Mouse (Mus musculus) left cerebral cortex, postnatal 14 days (tissue): ENCODE measurements around the gene Ly6f. TPM values are rescaled to one million over a fixed set of nuclear protein-coding genes. Genes with fewer than 3 reads are reported as not detected.

Experiments
- DNase-seq, 2 experiments: peaks; one replicate each; pipeline ENCODE4 v3.0.0; 2021 to 2022; ENCODE audit warnings: low spot score in 2 of 2, mixed read lengths in 1 of 2
- intact Hi-C: fragments of 180-260 bp; cut with DNase I; formaldehyde crosslinking; loops from one replicate; pipeline ENCODE4 v1.15.1; 2025
- total RNA-seq, 2 experiments: library from RNA; stranded (reverse); gene quantifications; 2 replicates each; pipeline ENCODE4 v1.2.3; 2021

The Ly6f gene
- total RNA-seq, 2 experiments from 2014 or later: not detected

DNA sequence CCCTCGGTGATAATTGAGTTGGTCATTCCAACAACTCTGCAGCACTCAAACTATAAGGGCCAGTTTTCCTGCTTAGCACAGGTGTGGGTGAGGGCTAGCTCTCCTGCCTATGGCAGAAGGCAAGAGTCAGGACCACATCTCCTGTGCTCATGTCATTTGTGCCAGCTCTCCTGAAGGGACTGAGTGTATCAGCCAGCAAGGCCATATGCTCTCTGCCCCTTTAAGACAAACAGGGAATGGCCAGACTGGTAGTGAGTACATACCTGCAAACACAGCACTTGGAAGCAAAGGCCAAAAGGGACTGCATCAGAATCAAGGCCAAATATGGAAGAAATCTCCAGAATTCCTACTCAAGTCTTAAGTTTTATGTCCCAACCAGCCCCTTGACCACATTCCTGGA lies 41.7 kb downstream of the Ly6f start:
- intact Hi-C loops: no loop called here
- DNase-seq: no peak

GRCm38 (mm10) chr15:75314421-75314820 lies 46.2 kb downstream of the Ly6f start:
- no peak for DNase-seq
- intact Hi-C loops: no loop called here

DNA sequence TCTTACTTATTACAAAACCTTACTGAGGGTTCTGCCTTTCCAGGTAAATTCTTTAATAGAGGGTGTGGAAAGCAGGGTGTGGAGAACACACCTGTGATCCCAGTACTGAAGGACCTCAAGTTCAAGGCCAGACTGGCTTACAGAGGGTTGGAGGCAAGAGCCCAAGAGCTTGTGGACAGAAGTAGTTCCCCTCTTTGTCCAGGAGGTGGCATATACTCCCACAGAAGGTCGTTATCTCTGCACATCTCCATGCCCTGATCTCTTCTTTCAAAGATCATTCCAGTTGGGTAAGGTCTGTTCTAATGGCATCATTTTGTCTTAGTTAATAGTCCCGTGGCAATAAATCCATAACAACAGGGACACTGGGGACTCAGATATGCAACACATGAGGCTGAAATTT lies 49.0 kb downstream of the Ly6f start:
- intact Hi-C loops: no loop called here
- DNase-seq: no peak

DNA sequence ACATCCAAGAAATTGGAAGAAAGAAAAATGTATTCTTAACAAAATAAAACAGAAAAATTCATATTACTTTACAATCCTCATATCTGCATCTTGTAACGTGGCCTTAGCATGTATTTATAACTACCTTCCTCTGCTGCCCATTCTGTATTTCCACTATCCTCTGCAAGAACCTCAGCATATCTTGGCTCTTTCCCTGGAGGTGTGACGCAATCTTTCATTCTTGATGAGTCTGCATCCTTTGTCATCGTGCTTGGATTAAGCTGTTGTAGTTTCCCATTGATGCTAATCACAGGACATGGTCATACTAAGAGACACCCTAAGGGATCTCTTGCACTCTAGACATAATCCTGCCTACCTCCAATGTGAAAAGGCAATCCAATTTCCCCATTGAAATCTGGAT lies 50.4 kb downstream of the Ly6f start:
- intact Hi-C loops: no loop called here
- no peak for DNase-seq

DNA sequence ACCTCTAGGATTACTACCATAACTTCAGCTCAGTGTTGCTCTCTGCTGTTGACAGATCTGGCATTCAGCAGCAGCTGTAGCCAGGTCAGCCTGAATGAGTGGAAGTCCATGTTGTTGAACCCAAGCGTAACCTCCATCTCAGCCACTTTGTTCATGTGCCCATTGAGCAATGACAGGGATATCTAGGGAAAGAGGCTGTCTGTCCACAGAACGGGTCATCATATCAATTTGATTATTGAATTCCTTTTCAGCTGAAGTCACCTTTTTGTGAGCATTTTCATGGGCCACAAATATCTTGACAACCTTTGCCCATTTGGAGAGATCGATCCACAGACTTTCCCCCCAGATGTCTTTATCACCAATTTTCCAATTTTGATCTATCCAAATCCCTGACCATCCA lies 51.9 kb downstream of the Ly6f start:
- DNase-seq: no peak
- intact Hi-C loops: no loop called here

Other genes starting within 250 kb of the Ly6f start
- gene Ly6c1, start 219.6 kb upstream of the Ly6f start, total RNA-seq: 10 to 100 TPM; 45.4 to 62.2 TPM
- 1 to 10 TPM in 1 of 2 experiments, under 1 TPM in 1; 0.82 to 1.9 TPM for gene Ly6c2, start 156.5 kb upstream of the Ly6f start, total RNA-seq
- gene Ly6g, start 113.2 kb upstream of the Ly6f start, total RNA-seq: not detected
- gene BC025446, start 52.0 kb upstream of the Ly6f start, total RNA-seq: not detected